Mouse (Mus musculus): ENCODE measurements around the gene Rnf41.

- TF ChIP-seq CTCF (IDR thresholded peaks at IDR 0.05 in 2 of 3, conservative IDR thresholded peaks at IDR 0.05 in 1 of 3; ENCODE audit: control insufficient read depth in 1 of 3, insufficient read depth in 1 of 3, low read depth in 2 of 3, low read length in 3 of 3, poor library complexity in 1 of 3, severe bottlenecking in 1 of 3) = no peak
- no peak for TF ChIP-seq MAX (IDR thresholded peaks at IDR 0.05; ENCODE audit: low read length)
- TF ChIP-seq TAL1 (IDR thresholded peaks at IDR 0.05; ENCODE audit: low read length) = no peak
- no peak for TF ChIP-seq MAFK (IDR thresholded peaks at IDR 0.05; ENCODE audit: borderline replicate concordance, low read depth, low read length)
- TF ChIP-seq HCFC1 (IDR thresholded peaks at IDR 0.05; ENCODE audit: low read depth, low read length) = no peak
- TF ChIP-seq POLR2A (IDR thresholded peaks at IDR 0.05; ENCODE audit: control insufficient read depth in 1 of 2, insufficient read depth in 1 of 2, low read depth in 1 of 2, low read length in 2 of 2, poor library complexity in 1 of 2) = no peak
Observed at GRCm38 (mm10) chr10:128367899-128368401, 43.5 kb upstream of the Rnf41 start.

Measured in MEL (cell line).